Mouse (Mus musculus): ENCODE data around the gene Specc1l. TPM values are rescaled to one million over a fixed set of nuclear protein-coding genes. Genes with fewer than 3 reads are reported as not detected.

Specc1l gene
- polyA plus RNA-seq, 1 experiment from 2014 or later, result 32.1 TPM

- WGBS, result 82% methylated on average over 3 of the region's 3 CpGs
- H3K4me1 ChIP-seq, result peaks cover 15% of the 10 kb centered on the region
- H3K4me3 ChIP-seq (replicated peaks), result no peak overlapping the region
- no peak overlapping the region for H3K4me2 ChIP-seq (replicated peaks)
- H3K36me3 ChIP-seq, result no peaks in the 10 kb centered on the region
- no peaks in the 10 kb centered on the region for H3K27me3 ChIP-seq
- no peak overlapping the region for H3K27ac ChIP-seq (replicated peaks)
- ATAC-seq (ENCODE audit: insufficient number of reproducible peaks, low FRiP score, low TSS enrichment, low read depth), result no peak
- H3K9ac ChIP-seq, result no peak overlapping the region
- H3K9me3 ChIP-seq (replicated peaks), result no peaks in the 10 kb centered on the region
Measured at GRCm38 (mm10) chr10:75224154-75224553, 12.3 kb downstream of the Specc1l start.

DNA sequence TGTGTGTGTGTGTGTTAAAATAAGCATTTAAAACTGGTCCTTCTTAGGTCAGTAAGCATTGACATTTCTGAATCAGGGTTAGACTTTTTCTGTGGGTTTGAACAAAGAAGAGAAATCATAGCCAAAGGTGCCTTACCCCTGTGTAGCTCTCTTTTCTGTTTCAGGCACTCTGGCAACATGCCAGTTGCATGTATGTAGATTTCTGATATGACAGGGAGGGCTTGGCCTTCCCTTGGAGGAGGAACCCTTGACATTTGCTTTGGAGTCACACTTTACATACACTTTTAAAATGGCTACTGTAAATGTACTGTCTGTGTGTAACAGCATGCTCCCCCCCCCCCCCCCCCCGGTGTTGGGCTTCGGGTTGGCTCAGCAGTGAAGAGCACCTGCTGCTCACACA lies 12.8 kb downstream of the Specc1l start:
- no CpG with 5 or more reads among the region's 2 CpGs for WGBS
- no peak for ATAC-seq (ENCODE audit: insufficient number of reproducible peaks, low FRiP score, low TSS enrichment, low read depth)
- Histone ChIP-seq H3K27ac (replicated peaks) (no peak overlapping the region), H3K4me3 (replicated peaks) (no peak overlapping the region), H3K27me3 (no peaks in the 10 kb centered on the region), H3K4me2 (replicated peaks) (no peak overlapping the region), H3K9me3 (replicated peaks) (no peaks in the 10 kb centered on the region), H3K36me3 (no peaks in the 10 kb centered on the region), H3K4me1 (peaks cover 16% of the 10 kb centered on the region), H3K9ac (no peak overlapping the region)

DNA sequence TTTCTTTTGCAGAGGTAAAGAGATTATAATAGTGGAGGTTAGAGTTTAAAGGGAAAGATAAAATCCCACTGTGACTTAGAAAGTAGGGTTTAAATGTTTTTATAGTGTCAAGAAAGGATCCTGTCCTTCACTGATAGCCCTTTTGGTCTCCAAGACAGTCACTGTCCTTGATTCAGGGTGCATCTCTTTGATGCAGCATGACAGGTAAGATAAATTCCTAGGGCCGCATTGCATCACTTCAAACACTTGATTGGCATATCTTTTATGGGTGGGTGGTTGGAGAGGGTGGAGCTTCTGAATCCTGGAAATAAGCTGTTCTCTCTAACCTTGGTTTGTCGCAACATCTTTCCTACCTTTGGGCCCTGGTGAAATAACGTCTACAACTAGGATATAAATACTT lies 15.5 kb downstream of the Specc1l start:
- ATAC-seq (ENCODE audit: insufficient number of reproducible peaks, low FRiP score, low TSS enrichment, low read depth), result no peak
- 82% methylated on average over 3 of the region's 3 CpGs for WGBS
- H3K36me3 ChIP-seq, result peaks cover 14% of the 10 kb centered on the region
- no peaks in the 10 kb centered on the region for H3K27me3 ChIP-seq
- H3K4me2 ChIP-seq (replicated peaks), result no peak overlapping the region
- H3K4me1 ChIP-seq, result peaks cover 19% of the 10 kb centered on the region
- no peaks in the 10 kb centered on the region for H3K9me3 ChIP-seq (replicated peaks)
- no peak overlapping the region for H3K27ac ChIP-seq (replicated peaks)
- H3K4me3 ChIP-seq (replicated peaks), result no peak overlapping the region
- no peak overlapping the region for H3K9ac ChIP-seq

- H3K4me1 ChIP-seq, result peaks cover 13% of the 10 kb centered on the region
- no peak for ATAC-seq (ENCODE audit: insufficient number of reproducible peaks, low FRiP score, low TSS enrichment, low read depth)
- no peak overlapping the region for H3K4me2 ChIP-seq (replicated peaks)
- H3K9ac ChIP-seq, result no peak overlapping the region
- no peaks in the 10 kb centered on the region for H3K27me3 ChIP-seq
- WGBS, result 62% methylated on average over 4 of the region's 4 CpGs
- no peaks in the 10 kb centered on the region for H3K9me3 ChIP-seq (replicated peaks)
- no peak overlapping the region for H3K27ac ChIP-seq (replicated peaks)
- no peak overlapping the region for H3K4me3 ChIP-seq (replicated peaks)
- H3K36me3 ChIP-seq, result peaks cover 22% of the 10 kb centered on the region
Measured at GRCm38 (mm10) chr10:75230572-75230971, 18.7 kb downstream of the Specc1l start.

DNA sequence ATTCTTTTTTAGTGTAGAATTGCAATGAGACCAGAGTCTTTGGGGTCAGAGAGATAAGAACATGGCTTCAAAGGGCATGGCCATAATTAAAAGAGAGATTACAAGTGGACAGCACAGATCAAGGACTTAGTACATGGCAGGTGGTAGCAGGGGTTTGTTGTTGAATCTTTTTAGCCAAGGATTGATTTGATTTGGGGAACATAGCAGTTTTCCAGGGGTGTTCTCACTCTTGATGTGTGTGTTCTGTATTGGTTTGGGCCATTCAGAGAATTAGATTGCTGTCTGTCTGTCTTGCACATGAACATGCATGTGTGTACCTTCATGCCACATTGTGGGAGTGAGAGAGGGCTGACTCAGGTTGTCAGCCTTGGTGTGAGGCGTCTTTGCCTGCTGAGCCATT lies 20.0 kb downstream of the Specc1l start:
- no peak overlapping the region for H3K9ac ChIP-seq
- H3K27me3 ChIP-seq, result no peaks in the 10 kb centered on the region
- no peaks in the 10 kb centered on the region for H3K9me3 ChIP-seq (replicated peaks)
- ATAC-seq (ENCODE audit: insufficient number of reproducible peaks, low FRiP score, low TSS enrichment, low read depth), result no peak
- H3K4me2 ChIP-seq (replicated peaks), result no peak overlapping the region
- 84% methylated on average over 1 of the region's 1 CpGs for WGBS
- no peak overlapping the region for H3K4me3 ChIP-seq (replicated peaks)
- H3K36me3 ChIP-seq, result peaks cover 22% of the 10 kb centered on the region
- H3K27ac ChIP-seq (replicated peaks), result no peak overlapping the region
- peaks cover 13% of the 10 kb centered on the region for H3K4me1 ChIP-seq

DNA sequence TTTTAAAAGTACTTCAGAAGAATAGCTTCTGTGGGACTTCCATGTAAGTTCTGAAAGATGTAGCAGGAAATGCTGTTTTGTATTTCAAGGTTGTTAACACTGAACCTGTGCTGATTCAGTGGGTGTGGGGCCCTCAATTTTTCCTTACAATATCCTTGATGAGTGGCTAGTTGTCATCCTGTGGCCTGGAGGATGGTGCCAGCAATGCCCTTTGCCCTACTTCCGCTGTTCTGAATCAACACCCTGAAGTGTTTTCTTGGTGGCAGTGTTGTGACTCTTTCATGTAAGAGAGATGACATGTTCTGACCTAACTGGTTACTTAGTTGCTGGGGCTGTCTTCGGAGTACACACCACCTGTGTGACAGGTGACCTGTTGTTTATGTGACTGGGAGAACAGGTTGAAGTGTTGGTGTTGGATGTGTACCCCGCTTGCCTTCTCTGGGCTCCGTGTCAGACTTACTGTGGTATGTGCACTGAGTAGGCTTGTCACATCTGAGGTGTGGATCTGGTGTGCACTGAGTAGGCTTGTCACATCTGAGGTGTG lies 20.8 kb downstream of the Specc1l start:
- no peak for ATAC-seq (ENCODE audit: insufficient number of reproducible peaks, low FRiP score, low TSS enrichment, low read depth)
- Histone ChIP-seq H3K4me3 (replicated peaks) (no peak overlapping the region), H3K4me2 (replicated peaks) (no peak overlapping the region), H3K27ac (replicated peaks) (no peak overlapping the region), H3K9ac (no peak overlapping the region), H3K27me3 (no peaks in the 10 kb centered on the region), H3K36me3 (peaks cover 22% of the 10 kb centered on the region), H3K9me3 (replicated peaks) (no peaks in the 10 kb centered on the region), H3K4me1 (peaks cover 13% of the 10 kb centered on the region)
- WGBS, result 95% methylated on average over 4 of the region's 4 CpGs

- Histone ChIP-seq H3K9me3 (replicated peaks) (no peaks in the 10 kb centered on the region), H3K36me3 (peaks cover 27% of the 10 kb centered on the region), H3K27ac (replicated peaks) (no peak overlapping the region), H3K9ac (no peak overlapping the region), H3K4me3 (replicated peaks) (no peak overlapping the region), H3K4me2 (replicated peaks) (no peak overlapping the region), H3K27me3 (no peaks in the 10 kb centered on the region), H3K4me1 (peaks cover 13% of the 10 kb centered on the region)
- 75% methylated on average over 2 of the region's 2 CpGs for WGBS
- ATAC-seq (ENCODE audit: insufficient number of reproducible peaks, low FRiP score, low TSS enrichment, low read depth), result no peak
Measured at GRCm38 (mm10) chr10:75233489-75233888, 21.6 kb downstream of the Specc1l start.

GRCm38 (mm10) chr10:75235726-75236125 lies 23.9 kb downstream of the Specc1l start:
- H3K9me3 ChIP-seq (replicated peaks), result no peaks in the 10 kb centered on the region
- no peak overlapping the region for H3K9ac ChIP-seq
- H3K36me3 ChIP-seq, result peaks cover 29% of the 10 kb centered on the region
- no peak overlapping the region for H3K4me3 ChIP-seq (replicated peaks)
- ATAC-seq (ENCODE audit: insufficient number of reproducible peaks, low FRiP score, low TSS enrichment, low read depth), result no peak
- H3K27ac ChIP-seq (replicated peaks), result no peak overlapping the region
- H3K27me3 ChIP-seq, result no peaks in the 10 kb centered on the region
- peaks cover 6% of the 10 kb centered on the region; the same call in 1 of the 2 replicates for H3K4me1 ChIP-seq
- 80% methylated on average over 2 of the region's 2 CpGs for WGBS
- H3K4me2 ChIP-seq (replicated peaks), result no peak overlapping the region

DNA sequence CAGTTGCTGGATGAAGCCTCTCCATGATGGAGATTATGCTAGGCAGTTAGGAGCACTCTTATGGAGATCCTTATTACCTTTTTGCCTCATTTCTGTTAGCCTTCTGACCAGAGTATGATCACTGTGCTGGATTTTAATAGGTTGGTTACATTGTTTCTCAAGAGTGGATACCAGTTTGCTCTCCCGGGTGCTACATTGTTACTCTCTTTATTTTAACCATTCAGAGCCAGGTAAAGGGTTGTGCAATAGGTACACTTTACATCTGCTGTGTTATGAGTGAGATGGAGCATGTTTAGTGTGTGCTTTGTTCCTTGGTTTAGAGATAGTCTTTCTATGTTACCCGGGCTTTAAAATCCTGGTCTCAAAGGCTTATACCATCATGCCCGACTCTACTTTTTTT lies 24.3 kb downstream of the Specc1l start:
- H3K36me3 ChIP-seq, result peaks cover 29% of the 10 kb centered on the region
- H3K4me1 ChIP-seq, result peaks cover 3% of the 10 kb centered on the region; the same call in 1 of the 2 replicates
- no peaks in the 10 kb centered on the region for H3K9me3 ChIP-seq (replicated peaks)
- 85% methylated on average over 3 of the region's 3 CpGs for WGBS
- ATAC-seq (ENCODE audit: insufficient number of reproducible peaks, low FRiP score, low TSS enrichment, low read depth), result no peak
- no peak overlapping the region for H3K4me2 ChIP-seq (replicated peaks)
- no peak overlapping the region for H3K27ac ChIP-seq (replicated peaks)
- H3K27me3 ChIP-seq, result no peaks in the 10 kb centered on the region
- H3K9ac ChIP-seq, result no peak overlapping the region
- no peak overlapping the region for H3K4me3 ChIP-seq (replicated peaks)

GRCm38 (mm10) chr10:75237166-75237565 lies 25.3 kb downstream of the Specc1l start:
- H3K27me3 ChIP-seq, result no peaks in the 10 kb centered on the region
- H3K9me3 ChIP-seq (replicated peaks), result no peaks in the 10 kb centered on the region
- peaks cover 29% of the 10 kb centered on the region for H3K36me3 ChIP-seq
- H3K4me1 ChIP-seq, result no peaks in the 10 kb centered on the region
- H3K27ac ChIP-seq (replicated peaks), result no peak overlapping the region
- H3K9ac ChIP-seq, result no peak overlapping the region
- ATAC-seq (ENCODE audit: insufficient number of reproducible peaks, low FRiP score, low TSS enrichment, low read depth), result no peak
- no peak overlapping the region for H3K4me2 ChIP-seq (replicated peaks)
- WGBS, result 85% methylated on average over 2 of the region's 2 CpGs
- H3K4me3 ChIP-seq (replicated peaks), result no peak overlapping the region

DNA sequence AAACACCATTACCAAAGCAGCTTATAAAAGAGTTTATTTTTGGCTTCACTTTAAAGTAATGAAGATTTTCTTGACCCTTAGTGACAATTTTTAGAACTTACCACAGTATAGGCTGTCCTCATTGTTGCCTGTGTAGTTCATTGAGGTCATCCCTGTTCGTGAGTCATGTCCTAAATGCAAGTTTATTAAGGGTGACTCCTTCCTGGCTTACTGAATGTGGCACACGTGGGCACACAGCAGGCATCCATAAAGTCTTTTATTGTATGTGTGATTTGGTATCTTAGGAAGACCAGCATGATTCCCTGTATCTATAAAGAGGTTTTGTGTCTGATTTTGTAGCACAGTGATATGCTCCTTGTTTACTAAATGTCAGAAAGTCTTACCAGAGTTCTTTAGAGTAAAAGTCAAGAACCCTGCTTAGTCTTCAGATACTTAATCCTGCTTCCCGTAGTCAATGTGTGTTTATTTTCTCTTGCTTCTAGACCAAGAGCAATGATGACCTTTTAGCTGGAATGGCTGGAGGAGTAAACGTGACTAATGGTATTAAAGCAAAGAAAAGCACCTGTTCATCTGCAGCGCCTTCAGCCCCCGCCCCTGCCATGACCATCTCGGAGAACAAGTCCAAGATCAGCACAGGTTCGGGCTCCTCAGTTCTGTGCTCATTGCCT lies 28.8 kb downstream of the Specc1l start:
- H3K4me1 ChIP-seq, result no peaks in the 10 kb centered on the region
- peaks cover 45% of the 10 kb centered on the region for H3K36me3 ChIP-seq

DNA sequence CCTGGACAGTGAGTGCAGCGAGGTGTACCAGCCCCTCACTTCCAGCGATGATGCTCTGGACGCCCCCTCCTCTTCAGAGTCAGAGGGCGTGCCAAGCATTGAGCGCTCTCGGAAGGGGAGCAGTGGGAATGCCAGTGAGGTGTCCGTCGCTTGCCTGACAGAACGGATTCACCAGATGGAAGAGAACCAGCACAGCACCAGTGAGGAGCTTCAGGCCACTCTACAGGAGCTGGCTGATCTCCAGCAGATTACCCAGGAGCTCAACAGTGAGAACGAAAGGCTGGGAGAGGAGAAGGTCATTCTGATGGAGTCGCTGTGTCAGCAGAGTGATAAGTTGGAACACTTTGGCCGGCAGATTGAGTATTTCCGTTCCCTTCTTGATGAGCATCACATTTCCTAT lies 33.9 kb downstream of the Specc1l start:
- Histone ChIP-seq H3K4me1 (no peaks in the 10 kb centered on the region), H3K4me3 (replicated peaks) (no peak overlapping the region), H3K27ac (replicated peaks) (no peak overlapping the region), H3K4me2 (replicated peaks) (no peak overlapping the region), H3K36me3 (peaks cover 62% of the 10 kb centered on the region), H3K27me3 (no peaks in the 10 kb centered on the region), H3K9me3 (replicated peaks) (no peaks in the 10 kb centered on the region), H3K9ac (no peak overlapping the region)
- WGBS, result 91% methylated on average over 13 of the region's 13 CpGs
- ATAC-seq (ENCODE audit: insufficient number of reproducible peaks, low FRiP score, low TSS enrichment, low read depth), result no peak

More for the DNA sequence above, 28.8 kb downstream of the Specc1l start:
- H3K4me2 ChIP-seq (replicated peaks), result no peak overlapping the region
- no peaks in the 10 kb centered on the region for H3K27me3 ChIP-seq
- H3K27ac ChIP-seq (replicated peaks), result no peak overlapping the region
- WGBS, result 85% methylated on average over 8 of the region's 8 CpGs
- H3K9me3 ChIP-seq (replicated peaks), result no peaks in the 10 kb centered on the region
- no peak overlapping the region for H3K9ac ChIP-seq
- ATAC-seq (ENCODE audit: insufficient number of reproducible peaks, low FRiP score, low TSS enrichment, low read depth), result no peak
- H3K4me3 ChIP-seq (replicated peaks), result no peak overlapping the region

Measured in embryonic facial prominence, embryonic 15.5 days (tissue).